Mouse (Mus musculus) sigmoid colon, adult 10 weeks (tissue): Measurements from ENCODE around the gene Cacna1s. TPM values are rescaled to one million over a fixed set of nuclear protein-coding genes. Genes with fewer than 3 reads are reported as not detected.

Experiments used
- polyA plus RNA-seq: library from polyadenylated mRNA; stranded (reverse); fragments of 350-450 nt; fragmentation: Illumina TruSeq; extraction: RNeasy Lipid Tissue Mini Kit (QIAGEN cat#74804); gene quantifications from one replicate; pipeline ENCODE4 v1.2.3, GENCODE M21; 2014; ENCODE audit warnings: low read depth, low replicate concordance

Cacna1s gene
- polyA plus RNA-seq: not detected

GRCm38 (mm10) chr1:136052547-136052946 lies at the start of gene Cacna1s:
TSS of gene Cacna1s (plus strand) at chr1:136052750.

GRCm38 (mm10) chr1:136006292-136006748 lies 46.2 kb upstream of the Cacna1s start, which contains the start of gene Igfn1:
TSS of gene Igfn1 (minus strand) at chr1:136006342.

GRCm38 (mm10) chr1:136007211-136008158 lies 45.1 kb upstream of the Cacna1s start, which contains the start of gene Tmem9:
TSS of gene Tmem9 (plus strand) at chr1:136008150.

GRCm38 (mm10) chr1:136050312-136051012 lies 2.1 kb upstream of the Cacna1s start, which contains the start of gene Ascl5:
TSS of gene Ascl5 (plus strand) at chr1:136050804.

GRCm38 (mm10) chr1:136130951-136131558 lies 78.5 kb downstream of the Cacna1s start, which contains the start of gene Kif21b:
TSS of gene Kif21b (plus strand) at chr1:136131389.

Other genes with a start within 250 kb of the Cacna1s start
- gene Lad1, start 234.2 kb upstream of the Cacna1s start, polyA plus RNA-seq: 11.7 TPM
- gene Tnnt2, start 216.4 kb upstream of the Cacna1s start, polyA plus RNA-seq: 3.7 TPM
- gene Pkp1, start 133.5 kb upstream of the Cacna1s start, polyA plus RNA-seq: 4.1 TPM
- not detected for gene Igfn1, start 46.4 kb upstream of the Cacna1s start, polyA plus RNA-seq
- gene Tmem9, start 44.6 kb upstream of the Cacna1s start, polyA plus RNA-seq: 1.5 TPM
- gene Ascl5, start 1.9 kb upstream of the Cacna1s start, polyA plus RNA-seq: not detected
- 1.5 TPM for gene Kif21b, start 78.6 kb downstream of the Cacna1s start, polyA plus RNA-seq
- gene Mroh3, start 160.1 kb downstream of the Cacna1s start, polyA plus RNA-seq: 8.0 TPM
- gene Inava, start 181.5 kb downstream of the Cacna1s start, polyA plus RNA-seq: 11.0 TPM
- not detected for gene Gpr25, start 208.1 kb downstream of the Cacna1s start, polyA plus RNA-seq